Mouse (Mus musculus) MEL (cell line): Measurements from ENCODE around the gene Pla1a. TPM values are rescaled to one million over a fixed set of nuclear protein-coding genes. Genes with fewer than 3 reads are reported as not detected.

ENCODE experiments used
- DNase-seq: peaks from one replicate; pipeline ENCODE4 v3.0.0; 2011; ENCODE audit warnings: low read depth, low spot score
- H3K27ac ChIP-seq: 2 replicates; pipeline ENCODE4 v1.5.1; 2012; ENCODE audit warnings: low read depth, mild to moderate bottlenecking, control low read depth, low read length, moderate library complexity; ENCODE audit not compliant: control insufficient read depth
- H3K27me3 ChIP-seq, 2 experiments: fragments of 150-350 bp in 1 of 2; sonication (generic) in 1 of 2; 2 replicates each; pipeline ENCODE4 v1.6.1; 2012; ENCODE audit warnings: low read length in 2 of 2, mild to moderate bottlenecking in 2 of 2, improper control_type of control experiment in 1 of 2, moderate library complexity in 1 of 2; ENCODE audit not compliant: insufficient read depth in 2 of 2, control insufficient read depth in 1 of 2
- H3K36me3 ChIP-seq, 2 experiments: 2 replicates each; pipeline ENCODE4 v1.6.1; 2012 to 2014; ENCODE audit warnings: low read length in 2 of 2, improper control_type of control experiment in 1 of 2, inconsistent platforms in 1 of 2, mild to moderate bottlenecking in 1 of 2; ENCODE audit not compliant: insufficient read depth in 2 of 2, control insufficient read depth in 1 of 2
- H3K4me1 ChIP-seq, 2 experiments: fragments of 150-350 bp in 1 of 2; sonication (generic) in 1 of 2; 2 replicates each; pipeline ENCODE4 v1.6.1; 2012; ENCODE audit warnings: low read length in 2 of 2, improper control_type of control experiment in 1 of 2, mild to moderate bottlenecking in 1 of 2; ENCODE audit not compliant: insufficient read depth in 2 of 2, control insufficient read depth in 1 of 2
- H3K4me3 ChIP-seq, 2 experiments: fragments of 150-350 bp in 1 of 2; sonication (generic) in 1 of 2; 2 replicates each; pipeline ENCODE4 v1.5.1; 2012; ENCODE audit warnings: low read depth in 2 of 2, low read length in 2 of 2, mild to moderate bottlenecking in 2 of 2, moderate library complexity in 2 of 2, control low read depth in 1 of 2, improper control_type of control experiment in 1 of 2; ENCODE audit not compliant: control insufficient read depth in 1 of 2, insufficient read depth in 1 of 2
- H3K79me2 ChIP-seq: 2 replicates; pipeline ENCODE4 v1.6.1; 2012; ENCODE audit warnings: mild to moderate bottlenecking, low read length, moderate library complexity; ENCODE audit not compliant: control insufficient read depth, poor library complexity, insufficient read depth
- H3K9ac ChIP-seq: 2 replicates; pipeline ENCODE4 v1.6.1; 2012; ENCODE audit warnings: low read depth, mild to moderate bottlenecking, control low read depth, low read length, moderate library complexity; ENCODE audit not compliant: control insufficient read depth, poor library complexity, severe bottlenecking
- H3K9me3 ChIP-seq: fragments of 150-350 bp; sonication (generic); replicated peaks from 2 replicates; pipeline ENCODE4 v1.6.1; 2012; ENCODE audit warnings: mild to moderate bottlenecking, low read length, improper control_type of control experiment, moderate library complexity; ENCODE audit not compliant: insufficient read depth
- BHLHE40 ChIP-seq: IDR thresholded peaks from 2 replicates; pipeline ENCODE4 v1.6.1; 2012; ENCODE audit warnings: low read depth, mild to moderate bottlenecking, inconsistent platforms, low read length, improper control_type of control experiment, borderline replicate concordance
- CHD1 ChIP-seq: IDR thresholded peaks from 2 replicates; pipeline ENCODE4 v1.6.1; 2012; ENCODE audit warnings: low read depth, mild to moderate bottlenecking, inconsistent platforms, low read length, improper control_type of control experiment
- CHD2 ChIP-seq: IDR thresholded peaks from 2 replicates; pipeline ENCODE4 v1.6.1; 2011; ENCODE audit warnings: low read length, improper control_type of control experiment
- CTCF ChIP-seq, 3 experiments: IDR thresholded peaks in 2 of 3; conservative IDR thresholded peaks in 1 of 3; 2 replicates each; pipeline ENCODE4 v1.5.1; 2011 to 2012; ENCODE audit warnings: low read length in 3 of 3, low read depth in 2 of 3, mild to moderate bottlenecking in 2 of 3, improper control_type of control experiment in 1 of 3, inconsistent platforms in 1 of 3, mixed read lengths in 1 of 3, moderate library complexity in 1 of 3; ENCODE audit not compliant: control insufficient read depth in 1 of 3, insufficient read depth in 1 of 3, poor library complexity in 1 of 3, severe bottlenecking in 1 of 3
- E2F4 ChIP-seq: IDR thresholded peaks from 2 replicates; pipeline ENCODE4 v1.6.1; 2011; ENCODE audit warnings: low read depth, low read length, improper control_type of control experiment, borderline replicate concordance
- ELF1 ChIP-seq: IDR thresholded peaks from 2 replicates; pipeline ENCODE4 v1.6.1; 2014; ENCODE audit warnings: low read depth, mild to moderate bottlenecking, inconsistent platforms, low read length, improper control_type of control experiment, moderate library complexity
- EP300 ChIP-seq, 2 experiments: IDR thresholded peaks; 2 replicates each; pipeline ENCODE4 v1.6.1; 2011; ENCODE audit warnings: improper control_type of control experiment in 2 of 2, low read length in 2 of 2, low read depth in 1 of 2, mild to moderate bottlenecking in 1 of 2
- ETS1 ChIP-seq: IDR thresholded peaks from 2 replicates; pipeline ENCODE4 v1.6.1; 2012; ENCODE audit warnings: low read depth, mild to moderate bottlenecking, inconsistent platforms, low read length, improper control_type of control experiment, moderate library complexity
- GABPA ChIP-seq: IDR thresholded peaks from 2 replicates; pipeline ENCODE4 v1.6.1; 2012; ENCODE audit warnings: low read depth, mild to moderate bottlenecking, inconsistent platforms, low read length, improper control_type of control experiment, moderate library complexity
- GATA1 ChIP-seq: IDR thresholded peaks from 2 replicates; pipeline ENCODE4 v1.6.1; 2011; ENCODE audit warnings: low read depth, low read length, improper control_type of control experiment
- HCFC1 ChIP-seq: IDR thresholded peaks from 2 replicates; pipeline ENCODE4 v1.6.1; 2012; ENCODE audit warnings: low read depth, mild to moderate bottlenecking, inconsistent platforms, low read length, improper control_type of control experiment, moderate library complexity
- JUND ChIP-seq: IDR thresholded peaks from 2 replicates; pipeline ENCODE4 v1.6.1; 2011; ENCODE audit warnings: low read depth, mild to moderate bottlenecking, improper control_type of control experiment, low read length
- KAT2A ChIP-seq: conservative IDR thresholded peaks from 2 replicates; pipeline ENCODE4 v1.6.1; 2012; ENCODE audit warnings: low read depth, low read length, improper control_type of control experiment, inconsistent platforms
- MAFK ChIP-seq: IDR thresholded peaks from 2 replicates; pipeline ENCODE4 v1.6.1; 2011; ENCODE audit warnings: low read depth, mild to moderate bottlenecking, low read length, improper control_type of control experiment, borderline replicate concordance
- MAX ChIP-seq: IDR thresholded peaks from 2 replicates; pipeline ENCODE4 v1.6.1; 2011; ENCODE audit warnings: low read length, improper control_type of control experiment
- MAZ ChIP-seq: IDR thresholded peaks from 2 replicates; pipeline ENCODE4 v1.6.1; 2012; ENCODE audit warnings: low read depth, mild to moderate bottlenecking, inconsistent platforms, low read length, improper control_type of control experiment
- MEF2A ChIP-seq: IDR thresholded peaks from 2 replicates; pipeline ENCODE4 v1.6.1; 2014; ENCODE audit warnings: low read depth, mild to moderate bottlenecking, inconsistent platforms, low read length, improper control_type of control experiment; ENCODE audit not compliant: poor library complexity, insufficient replicate concordance, severe bottlenecking; ENCODE audit errors: extremely low read depth
- MXI1 ChIP-seq: IDR thresholded peaks from 2 replicates; pipeline ENCODE4 v1.6.1; 2011; ENCODE audit warnings: mild to moderate bottlenecking, low read depth, low read length, improper control_type of control experiment
- MYB ChIP-seq: IDR thresholded peaks from 2 replicates; pipeline ENCODE4 v1.6.1; 2011; ENCODE audit warnings: mild to moderate bottlenecking, low read depth, low read length, improper control_type of control experiment
- MYC ChIP-seq: IDR thresholded peaks from 2 replicates; pipeline ENCODE4 v1.6.1; 2011; ENCODE audit warnings: low read depth, mild to moderate bottlenecking, low read length, improper control_type of control experiment, moderate library complexity
- NELFE ChIP-seq: IDR thresholded peaks from 2 replicates; pipeline ENCODE4 v1.6.1; 2011; ENCODE audit warnings: low read depth, low read length, improper control_type of control experiment
- NRF1 ChIP-seq: IDR thresholded peaks from 2 replicates; pipeline ENCODE4 v1.6.1; 2014; ENCODE audit warnings: low read depth, mild to moderate bottlenecking, inconsistent platforms, low read length, improper control_type of control experiment, moderate library complexity; ENCODE audit not compliant: poor library complexity, insufficient read depth, severe bottlenecking
- POLR2A ChIP-seq, 2 experiments: IDR thresholded peaks; 2 replicates each; pipeline ENCODE4 v1.6.1; 2011 to 2012; ENCODE audit warnings: low read length in 2 of 2, mild to moderate bottlenecking in 2 of 2, control low read depth in 1 of 2, improper control_type of control experiment in 1 of 2, low read depth in 1 of 2, moderate library complexity in 1 of 2; ENCODE audit not compliant: control insufficient read depth in 1 of 2, insufficient read depth in 1 of 2, poor library complexity in 1 of 2
- POLR2AphosphoS2 ChIP-seq: IDR thresholded peaks from 2 replicates; pipeline ENCODE4 v1.6.1; 2011; ENCODE audit warnings: low read length, improper control_type of control experiment
- POLR2AphosphoS5 ChIP-seq: IDR thresholded peaks from 2 replicates; pipeline ENCODE4 v1.6.1; 2012; ENCODE audit warnings: low read depth, borderline replicate concordance, mild to moderate bottlenecking, inconsistent platforms, low read length, moderate library complexity, mixed read lengths
- RAD21 ChIP-seq: IDR thresholded peaks from 2 replicates; pipeline ENCODE4 v1.6.1; 2011; ENCODE audit warnings: mild to moderate bottlenecking, low read depth, low read length, improper control_type of control experiment
- RCOR1 ChIP-seq: IDR thresholded peaks from 2 replicates; pipeline ENCODE4 v1.6.1; 2012; ENCODE audit warnings: low read depth, mild to moderate bottlenecking, inconsistent platforms, low read length, improper control_type of control experiment
- SIN3A ChIP-seq: IDR thresholded peaks from 2 replicates; pipeline ENCODE4 v1.6.1; 2012; ENCODE audit warnings: low read length, improper control_type of control experiment, inconsistent platforms
- SMC3 ChIP-seq: IDR thresholded peaks from 2 replicates; pipeline ENCODE4 v1.6.1; 2011; ENCODE audit warnings: low read depth, low read length, improper control_type of control experiment
- TAL1 ChIP-seq: IDR thresholded peaks from 2 replicates; pipeline ENCODE4 v1.6.1; 2012; ENCODE audit warnings: mild to moderate bottlenecking, inconsistent platforms, low read length, moderate library complexity, mixed read lengths
- TBP ChIP-seq: IDR thresholded peaks from 2 replicates; pipeline ENCODE4 v1.8.0; 2011; ENCODE audit warnings: low read depth, low read length, improper control_type of control experiment
- TCF12 ChIP-seq: IDR thresholded peaks from 2 replicates; pipeline ENCODE4 v1.6.1; 2014; ENCODE audit warnings: low read depth, mild to moderate bottlenecking, inconsistent platforms, low read length, improper control_type of control experiment, moderate library complexity
- UBTF ChIP-seq: IDR thresholded peaks from 2 replicates; pipeline ENCODE4 v1.6.1; 2012; ENCODE audit warnings: low read depth, mild to moderate bottlenecking, inconsistent platforms, low read length, improper control_type of control experiment, moderate library complexity, borderline replicate concordance; ENCODE audit not compliant: insufficient read depth
- USF1 ChIP-seq: IDR thresholded peaks from 2 replicates; pipeline ENCODE4 v1.6.1; 2014; ENCODE audit warnings: low read depth, mild to moderate bottlenecking, inconsistent platforms, low read length, improper control_type of control experiment, moderate library complexity
- ZC3H11A ChIP-seq: IDR thresholded peaks from 2 replicates; pipeline ENCODE4 v1.6.1; 2012; ENCODE audit warnings: low read depth, mild to moderate bottlenecking, inconsistent platforms, low read length, improper control_type of control experiment
- ZKSCAN1 ChIP-seq: IDR thresholded peaks from 2 replicates; pipeline ENCODE4 v1.6.1; 2012; ENCODE audit warnings: low read depth, mild to moderate bottlenecking, inconsistent platforms, low read length, improper control_type of control experiment, moderate library complexity
- ZMIZ1 ChIP-seq: IDR thresholded peaks from 2 replicates; pipeline ENCODE4 v1.6.1; 2012; ENCODE audit warnings: low read depth, mild to moderate bottlenecking, inconsistent platforms, low read length, improper control_type of control experiment, moderate library complexity
- ZNF384 ChIP-seq: IDR thresholded peaks from 2 replicates; pipeline ENCODE4 v1.6.1; 2012; ENCODE audit warnings: low read depth, mild to moderate bottlenecking, inconsistent platforms, low read length, improper control_type of control experiment
- polyA plus RNA-seq, 2 experiments: library from polyadenylated mRNA; stranded (reverse) in 1 of 2; unstranded in 1 of 2; fragments of >175 nt in 1 of 2; fragments of >200 nt in 1 of 2; gene quantifications; 2 replicates each; pipeline versions ENCODE4 v1.2.1 to v1.2.4; 2012; ENCODE audit warnings: low replicate concordance in 2 of 2, low read depth in 1 of 2; ENCODE audit not compliant: insufficient read length in 2 of 2, insufficient read depth in 1 of 2, missing spikeins in 1 of 2
- total RNA-seq: library from RNA; depleted of rRNA; stranded (reverse); fragments of 300-350 nt; gene quantifications from 2 replicates; pipeline ENCODE4 v1.2.3, GENCODE M21; 2012

Gene Pla1a
- total and polyA plus RNA-seq, 3 experiments, result 0.04 TPM; not detected in 2

DNA sequence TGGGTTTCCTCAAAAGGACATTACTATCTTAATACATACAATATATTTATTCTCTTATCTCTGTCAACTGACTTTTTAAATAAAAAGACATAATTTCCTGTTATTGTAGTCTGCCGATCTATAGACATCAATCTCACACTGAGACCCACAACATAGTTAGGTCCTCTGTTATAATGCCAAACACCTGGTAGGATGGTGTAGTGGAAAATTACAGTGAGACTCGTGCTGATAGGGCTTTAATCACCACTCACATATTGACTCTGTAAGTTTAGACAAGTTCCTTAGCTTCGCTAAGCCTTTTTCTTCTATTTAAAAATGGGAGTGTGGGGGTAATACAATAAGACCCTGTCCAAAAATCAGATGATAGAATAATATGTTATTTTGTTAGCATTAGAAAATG, 73.1 kb downstream of the Pla1a start:
- Histone ChIP-seq H3K9ac (no peak overlapping the region), H3K4me1 (peaks cover 32 to 36% of the 10 kb centered on the region in 2 experiments), H3K9me3 (no peaks in the 10 kb centered on the region), H3K36me3 (peaks cover 0 to 33% of the 10 kb centered on the region in 2 experiments; a peak in 2 of 4 replicates), H3K27me3 (no peaks in the 10 kb centered on the region), H3K4me3 (no peak overlapping the region), H3K27ac (no peak overlapping the region), H3K79me2 (no peaks in the 10 kb centered on the region)
- peak; percentile 49 for DNase-seq
- 0 out of 2 replicates have a peak, but pooled peaks have one; percentile 12 for TF ChIP-seq MAZ
- TF ChIP-seq BHLHE40, result peak; percentile 46; the same call in 1 of the 2 replicates
- no peak for TF ChIP-seq ZC3H11A
- no peak for TF ChIP-seq USF1
- no peak for TF ChIP-seq MAX
- TF ChIP-seq SIN3A, result peak; percentile 67
- TF ChIP-seq MYC, result 0 out of 2 replicates have a peak, but pooled peaks have one; percentile 17
- TF ChIP-seq TBP, result no peak
- no peak for TF ChIP-seq ZKSCAN1
- TF ChIP-seq NRF1, result no peak
- TF ChIP-seq UBTF, result no peak
- TF ChIP-seq MYB, result no peak
- TF ChIP-seq ZNF384, result no peak
- TF ChIP-seq ELF1, result no peak
- no peak for TF ChIP-seq SMC3
- no peak for TF ChIP-seq POLR2AphosphoS5
- TF ChIP-seq JUND, result no peak
- 0 out of 2 replicates have a peak, but pooled peaks have one; percentile 20 for TF ChIP-seq RCOR1
- no peak for TF ChIP-seq POLR2A (IDR thresholded peaks at IDR 0.05; ENCODE audit: control insufficient read depth in 1 of 2, insufficient read depth in 1 of 2, low read depth in 1 of 2, low read length in 2 of 2, poor library complexity in 1 of 2)
- TF ChIP-seq ZMIZ1, result no peak
- no peak for TF ChIP-seq E2F4
- peak; percentile 47 to 61; a peak in 3 of 4 replicates for TF ChIP-seq EP300 (IDR thresholded peaks at IDR 0.05; ENCODE audit: low read depth in 1 of 2, low read length in 2 of 2)
- no peak for TF ChIP-seq RAD21
- TF ChIP-seq GATA1, result peak; percentile 36; the same call in 1 of the 2 replicates
- peak; percentile 47; the same call in 1 of the 2 replicates for TF ChIP-seq MXI1
- TF ChIP-seq CTCF (IDR thresholded peaks at IDR 0.05 in 2 of 3, conservative IDR thresholded peaks at IDR 0.05 in 1 of 3; ENCODE audit: control insufficient read depth in 1 of 3, insufficient read depth in 1 of 3, low read depth in 2 of 3, low read length in 3 of 3, poor library complexity in 1 of 3, severe bottlenecking in 1 of 3), result no peak
- no peak for TF ChIP-seq GABPA
- 0 out of 2 replicates have a peak, but pooled peaks have one; percentile 19 for TF ChIP-seq NELFE
- no peak for TF ChIP-seq KAT2A
- TF ChIP-seq TAL1, result peak; percentile 45
- no peak for TF ChIP-seq POLR2AphosphoS2
- TF ChIP-seq MEF2A, result no peak
- peak; percentile 68 for TF ChIP-seq ETS1
- TF ChIP-seq HCFC1, result no peak
- TF ChIP-seq TCF12, result peak; percentile 71
- no peak for TF ChIP-seq CHD2
- TF ChIP-seq MAFK, result no peak
- TF ChIP-seq CHD1, result 0 out of 2 replicates have a peak, but pooled peaks have one; percentile 49
